Mouse (Mus musculus) limb, embryonic 11.5 days (tissue): ENCODE measurements around the gene Col6a2. TPM values are rescaled to one million over a fixed set of nuclear protein-coding genes. Genes with fewer than 3 reads are reported as not detected.
A peak's percentile ranks its signal among the peaks of the same experiment; 100 is the strongest.

Experiments
- ATAC-seq: fragments of 200-750 bp; cut with Nextera tagmentation; 2 replicates; pipeline ENCODE4 v1.8.0; 2017; ENCODE audit warnings: low read depth; ENCODE audit not compliant: insufficient number of reproducible peaks, low FRiP score, low TSS enrichment
- DNase-seq: peaks from one replicate; pipeline ENCODE4 v3.0.0-alpha.2; 2015; ENCODE audit warnings: low spot score
- H3K27ac ChIP-seq: fragments of 300-500 bp; sonication (generic); replicated peaks from 2 replicates; pipeline ENCODE4 v1.5.1; 2014; ENCODE audit warnings: low read depth, mild to moderate bottlenecking, low read length
- H3K27me3 ChIP-seq: fragments of 300-500 bp; sonication (generic); 2 replicates; pipeline ENCODE4 v1.6.1; 2014; ENCODE audit warnings: mild to moderate bottlenecking, low read length, mixed read lengths; ENCODE audit not compliant: control insufficient read depth, insufficient read depth
- H3K36me3 ChIP-seq: fragments of 300-500 bp; sonication (generic); 2 replicates; pipeline ENCODE4 v1.6.1; 2014; ENCODE audit warnings: mild to moderate bottlenecking, low read length, moderate library complexity, mixed read lengths; ENCODE audit not compliant: control insufficient read depth, insufficient read depth
- H3K4me1 ChIP-seq: fragments of 300-500 bp; sonication (generic); 2 replicates; pipeline ENCODE4 v1.6.1; 2014; ENCODE audit warnings: low read length, mixed read lengths; ENCODE audit not compliant: control insufficient read depth, insufficient read depth
- H3K4me2 ChIP-seq: fragments of 300-500 bp; sonication (generic); 2 replicates; pipeline ENCODE4 v1.6.1; 2014; ENCODE audit warnings: low read depth, mild to moderate bottlenecking, moderate library complexity; ENCODE audit not compliant: severe bottlenecking
- H3K4me3 ChIP-seq: fragments of 300-500 bp; sonication (generic); 2 replicates; pipeline ENCODE4 v1.5.1; 2014; ENCODE audit warnings: low read depth, low read length
- H3K9ac ChIP-seq: fragments of 300-500 bp; sonication (generic); 2 replicates; pipeline ENCODE4 v1.6.1; 2014; ENCODE audit warnings: mild to moderate bottlenecking, low read length
- H3K9me3 ChIP-seq: fragments of 300-500 bp; sonication (generic); 2 replicates; pipeline ENCODE4 v1.6.1; 2016; ENCODE audit warnings: low read length; ENCODE audit not compliant: control insufficient read depth
- WGBS: fragments of 180-500 bp; shearing (Covaris S2); extraction: QIAGEN DNeasy Blood & Tissue Kit; methylation state at CpG from one replicate; pipeline ENCODE4 v1.1.7; 2014; 5-methylcytosine and 5-hydroxymethylcytosine counted together
- polyA plus RNA-seq: library from polyadenylated mRNA; unstranded; fragments of >200 nt; fragmentation: Nextera tagmentation; extraction: Ambion mirVana; gene quantifications from 2 replicates; pipeline ENCODE4 v1.2.1, GENCODE M21; 2014

The Col6a2 gene
- polyA plus RNA-seq, 1 experiment from 2014 or later: 10.1 TPM

DNA sequence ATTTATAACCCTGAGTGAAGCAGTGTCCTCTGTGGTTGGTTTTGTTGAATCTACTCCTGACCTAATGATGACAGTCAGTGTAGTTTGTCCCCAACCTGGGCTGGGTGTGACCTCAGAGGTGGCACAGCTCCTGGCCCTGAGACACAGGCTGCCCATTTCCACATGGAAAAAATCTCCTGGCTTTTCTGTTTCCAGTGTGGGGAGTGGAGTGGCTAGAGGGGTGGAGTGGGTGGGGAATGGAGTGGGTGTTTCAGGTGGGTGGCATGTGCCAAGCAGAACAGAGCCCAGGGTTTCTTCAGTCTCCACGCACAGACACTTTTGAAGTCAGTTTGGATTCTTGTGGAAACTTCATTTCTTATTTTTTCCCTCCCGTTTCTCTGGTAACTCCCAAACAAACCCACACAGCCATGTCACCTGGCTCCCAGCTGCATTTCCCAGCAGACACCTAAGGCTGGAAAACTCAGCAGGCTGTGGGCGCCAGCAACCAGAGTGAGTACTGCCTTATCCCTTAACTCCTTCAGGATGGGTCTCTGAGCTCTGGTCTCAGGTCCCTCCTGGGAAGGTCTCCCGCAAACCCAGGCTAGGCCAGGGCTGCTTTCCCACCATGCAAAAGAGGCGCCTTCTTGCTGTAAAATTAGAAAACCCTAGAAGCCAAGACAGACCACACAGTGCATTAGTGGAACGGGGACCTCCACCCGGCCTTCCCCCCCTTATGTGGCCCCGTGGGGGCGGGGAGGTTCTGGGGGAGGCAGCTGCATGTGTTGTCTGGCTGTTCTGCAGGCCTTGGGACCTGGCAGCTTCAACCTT is 19.4 kb upstream of the Col6a2 start:
- no peak overlapping the region; the same call in 1 of the 2 replicates for H3K27ac ChIP-seq
- no peak overlapping the region for H3K4me2 ChIP-seq
- peak; percentile 16 for DNase-seq
- H3K4me3 ChIP-seq: no peak overlapping the region
- no peak for ATAC-seq
- H3K9ac ChIP-seq: no peak overlapping the region
- no peaks in the 10 kb centered on the region for H3K36me3 ChIP-seq
- H3K27me3 ChIP-seq: no peaks in the 10 kb centered on the region
- no peaks in the 10 kb centered on the region for H3K4me1 ChIP-seq
- H3K9me3 ChIP-seq: no peaks in the 10 kb centered on the region
- WGBS: 75% methylated on average over 9 of the region's 9 CpGs

DNA sequence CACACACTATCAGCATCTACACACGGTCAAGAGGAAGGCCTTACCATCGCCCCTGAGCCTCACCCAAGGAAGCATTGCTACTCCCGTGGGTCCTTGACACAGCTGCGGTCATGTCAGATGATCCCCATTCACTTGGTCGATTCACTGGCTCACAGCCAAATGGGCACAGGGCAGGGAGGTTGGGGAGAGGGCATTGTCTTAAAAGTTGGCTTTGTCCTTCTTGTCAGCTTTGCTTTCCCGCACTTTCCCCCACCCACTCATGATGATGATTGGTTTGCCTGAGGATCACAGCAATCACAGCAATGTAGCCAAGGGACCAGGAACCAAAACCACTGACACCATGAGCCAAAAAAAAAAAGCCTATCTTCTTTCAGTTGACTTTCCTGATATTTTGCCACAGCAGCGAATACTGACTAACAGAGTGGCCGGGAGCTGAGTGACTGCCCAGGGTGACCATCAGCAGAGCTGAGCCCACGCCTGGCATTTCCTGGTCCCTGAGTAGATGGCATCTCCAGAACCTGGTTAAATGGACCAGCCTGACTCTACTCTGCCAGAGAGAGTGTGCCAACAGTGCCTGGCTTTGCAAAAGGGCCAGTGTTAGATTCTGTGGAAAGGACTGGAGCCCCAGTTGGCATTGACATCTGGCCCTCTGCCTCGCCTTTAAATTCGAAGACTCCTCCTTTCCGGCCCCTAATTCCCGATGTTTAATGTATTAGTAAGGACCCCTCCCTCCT is 18.6 kb upstream of the Col6a2 start:
- H3K36me3 ChIP-seq: no peaks in the 10 kb centered on the region
- 91% methylated on average over 13 of the region's 13 CpGs for WGBS
- no peak overlapping the region for H3K4me2 ChIP-seq
- no peak overlapping the region for H3K4me3 ChIP-seq
- H3K27ac ChIP-seq: no peak overlapping the region
- H3K9me3 ChIP-seq: no peaks in the 10 kb centered on the region
- H3K9ac ChIP-seq: no peak overlapping the region
- no peaks in the 10 kb centered on the region for H3K27me3 ChIP-seq
- no peak for ATAC-seq
- H3K4me1 ChIP-seq: no peaks in the 10 kb centered on the region
- peak; percentile 16 for DNase-seq

DNA sequence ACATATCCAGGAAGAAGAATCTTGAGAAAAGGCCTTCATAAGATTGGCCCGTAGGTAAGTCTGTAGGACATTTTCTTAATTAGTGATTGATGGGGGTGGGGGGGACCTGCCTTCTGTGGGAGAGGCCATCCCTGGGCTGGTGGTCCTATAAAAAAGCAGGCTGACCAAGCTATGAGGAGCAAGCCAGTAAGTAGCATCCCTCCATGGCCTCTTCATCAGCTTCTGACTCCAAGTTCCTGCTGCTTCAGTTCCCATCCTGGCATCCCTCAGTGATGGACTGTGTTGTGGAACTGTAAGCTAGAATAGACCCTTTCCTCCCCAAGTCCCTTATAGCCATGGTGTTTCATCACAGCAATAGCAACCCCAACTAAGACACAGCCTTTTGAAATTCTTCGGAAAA is 16.5 kb upstream of the Col6a2 start:
- no peak overlapping the region for H3K4me3 ChIP-seq
- H3K4me2 ChIP-seq: no peak overlapping the region
- H3K27me3 ChIP-seq: no peaks in the 10 kb centered on the region
- ATAC-seq (no peak), DNase-seq (no peak)
- 98% methylated on average over 2 of the region's 2 CpGs for WGBS
- no peak overlapping the region for H3K9ac ChIP-seq
- no peaks in the 10 kb centered on the region for H3K9me3 ChIP-seq
- no peaks in the 10 kb centered on the region for H3K36me3 ChIP-seq
- no peak overlapping the region for H3K27ac ChIP-seq
- H3K4me1 ChIP-seq: peaks cover 9% of the 10 kb centered on the region

DNA sequence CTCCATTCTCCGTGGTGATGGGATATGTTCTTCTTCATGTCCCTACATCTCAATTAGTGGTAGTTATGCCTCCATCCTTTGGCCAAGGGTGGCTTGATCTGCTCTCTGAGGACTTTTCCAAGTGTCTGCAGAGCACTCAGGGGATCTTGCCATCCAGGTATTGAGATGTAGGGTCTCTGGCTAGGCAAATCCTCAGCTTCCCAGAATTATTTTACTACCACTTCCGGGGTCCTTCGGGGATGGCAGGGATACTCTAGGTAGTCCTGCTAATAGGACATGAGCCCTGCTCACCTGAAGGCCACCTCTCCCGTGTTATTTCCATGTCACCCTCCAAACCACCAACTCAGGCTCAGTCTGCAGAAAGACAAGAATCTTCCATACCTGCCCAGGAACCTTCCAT is 13.2 kb upstream of the Col6a2 start:
- no peak overlapping the region for H3K9ac ChIP-seq
- no peaks in the 10 kb centered on the region for H3K27me3 ChIP-seq
- DNase-seq (no peak), ATAC-seq (no peak)
- no peak overlapping the region for H3K4me3 ChIP-seq
- H3K9me3 ChIP-seq: no peaks in the 10 kb centered on the region
- no peaks in the 10 kb centered on the region for H3K36me3 ChIP-seq
- no peak overlapping the region for H3K4me2 ChIP-seq
- 85% methylated on average over 4 of the region's 4 CpGs for WGBS
- 0 out of 2 replicates have a peak overlapping the region, but pooled peaks have one; percentile 0 for H3K27ac ChIP-seq
- H3K4me1 ChIP-seq: peaks cover 18% of the 10 kb centered on the region

DNA sequence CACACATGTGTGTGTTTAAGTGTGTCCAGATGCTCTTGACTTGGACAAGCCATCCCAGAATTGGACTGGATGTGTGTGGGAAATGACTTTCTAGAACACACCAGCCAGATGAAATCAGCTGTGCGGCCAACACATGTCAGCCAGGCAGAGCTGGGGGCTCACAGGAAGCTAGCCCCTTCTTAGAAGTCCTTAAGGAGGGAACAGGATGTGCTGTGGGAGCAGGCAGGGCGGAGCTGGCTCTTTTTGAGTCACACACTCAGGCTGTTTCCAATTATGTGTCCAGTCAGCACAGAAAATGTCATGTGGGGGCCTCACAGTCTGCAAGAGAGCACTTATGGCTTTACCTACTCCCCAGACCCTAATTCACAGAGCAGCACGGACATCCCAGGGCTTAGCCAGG is 12.6 kb upstream of the Col6a2 start:
- peak; percentile 72 for DNase-seq
- Histone ChIP-seq H3K4me2 (no peak overlapping the region), H3K36me3 (no peaks in the 10 kb centered on the region), H3K4me1 (peaks cover 18% of the 10 kb centered on the region), H3K9ac (no peak overlapping the region), H3K4me3 (no peak overlapping the region), H3K9me3 (no peaks in the 10 kb centered on the region), H3K27me3 (no peaks in the 10 kb centered on the region), H3K27ac (0 out of 2 replicates have a peak overlapping the region, but pooled peaks have one; percentile 0)
- ATAC-seq: peak; percentile 38; the same call in 1 of the 2 replicates
- WGBS: 11% methylated on average over 3 of the region's 3 CpGs

DNA sequence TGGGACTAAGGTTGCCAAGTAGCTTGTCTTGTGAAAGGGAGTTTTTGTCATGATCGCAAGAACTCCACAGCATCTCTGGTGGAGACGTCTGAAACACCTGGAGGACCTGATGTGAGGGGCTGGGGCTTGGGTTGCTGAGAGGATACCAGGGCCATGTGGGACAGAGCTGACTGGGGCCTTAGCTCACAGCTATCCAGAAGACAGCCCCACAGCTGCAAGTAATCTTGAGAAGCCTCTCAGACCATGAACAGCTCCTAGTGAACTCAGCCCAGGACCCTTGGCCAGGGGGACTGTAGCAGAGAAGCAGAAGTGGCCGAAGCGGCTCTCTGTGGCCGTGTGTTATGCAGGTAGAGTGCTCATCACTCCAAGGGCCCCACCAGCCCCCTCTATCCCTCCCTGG is 11.2 kb upstream of the Col6a2 start:
- Histone ChIP-seq H3K4me3 (no peak overlapping the region), H3K9me3 (no peaks in the 10 kb centered on the region), H3K27ac (peak overlapping the region; percentile 49), H3K4me2 (no peak overlapping the region), H3K9ac (no peak overlapping the region), H3K4me1 (peaks cover 18% of the 10 kb centered on the region), H3K27me3 (no peaks in the 10 kb centered on the region), H3K36me3 (no peaks in the 10 kb centered on the region)
- no peak for DNase-seq
- WGBS: 75% methylated on average over 5 of the region's 5 CpGs
- no peak for ATAC-seq

DNA sequence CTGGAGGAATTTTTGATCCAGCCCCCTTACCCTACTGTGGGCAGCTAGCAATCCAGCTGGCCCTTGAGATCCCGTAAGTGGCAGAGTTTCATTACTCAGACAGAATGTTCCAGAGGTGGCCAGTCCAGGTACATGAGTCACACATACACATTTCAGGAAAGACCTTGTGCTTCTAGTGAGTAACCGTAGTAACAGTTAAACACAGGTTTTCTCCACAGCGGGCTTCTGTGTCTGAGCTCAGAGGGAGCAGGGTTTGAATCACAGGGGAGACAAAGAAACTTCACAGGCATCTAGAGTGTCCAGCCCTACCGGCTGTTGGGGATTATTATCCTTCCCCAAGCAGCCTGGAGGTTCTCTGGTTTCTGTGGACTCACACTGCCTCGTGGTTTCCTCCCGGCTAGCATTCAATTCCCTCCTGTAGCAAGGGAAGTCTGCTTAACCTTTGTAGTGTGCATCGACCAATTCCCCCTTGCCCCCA is 10.7 kb upstream of the Col6a2 start:
- Histone ChIP-seq H3K27ac (peak overlapping the region; percentile 49), H3K4me1 (peaks cover 18% of the 10 kb centered on the region), H3K9ac (no peak overlapping the region), H3K9me3 (no peaks in the 10 kb centered on the region), H3K27me3 (no peaks in the 10 kb centered on the region), H3K36me3 (no peaks in the 10 kb centered on the region), H3K4me2 (no peak overlapping the region), H3K4me3 (no peak overlapping the region)
- DNase-seq: no peak
- peak; percentile 32; the same call in 1 of the 2 replicates for ATAC-seq
- WGBS: 57% methylated on average over 7 of the region's 7 CpGs

DNA sequence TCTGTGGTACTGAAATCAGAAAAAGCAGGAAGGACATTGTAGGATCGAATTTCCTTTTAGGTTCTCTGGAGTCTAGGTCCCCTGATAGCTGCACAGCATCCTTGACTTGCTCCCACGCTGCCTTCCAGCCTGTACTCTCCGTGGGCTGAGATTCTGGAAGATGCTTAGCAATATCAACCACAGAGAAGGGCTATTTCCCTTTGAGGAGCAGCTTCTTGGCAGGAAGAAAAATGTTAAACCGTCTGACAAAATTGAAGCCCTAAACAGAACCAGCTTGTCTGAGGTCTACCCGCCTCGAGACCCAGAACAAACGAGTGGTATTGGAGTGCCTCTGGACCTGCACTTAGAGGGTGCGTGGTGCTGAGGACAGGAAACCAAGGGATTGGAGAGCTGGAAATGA is 9.2 kb upstream of the Col6a2 start:
- 60% methylated on average over 8 of the region's 8 CpGs for WGBS

More for the DNA sequence above, 9.2 kb upstream of the Col6a2 start:
- Histone ChIP-seq H3K4me3 (no peak overlapping the region), H3K36me3 (no peaks in the 10 kb centered on the region), H3K27ac (0 out of 2 replicates have a peak overlapping the region, but pooled peaks have one; percentile 42), H3K9me3 (no peaks in the 10 kb centered on the region), H3K4me1 (peaks cover 18% of the 10 kb centered on the region), H3K4me2 (no peak overlapping the region), H3K9ac (no peak overlapping the region), H3K27me3 (no peaks in the 10 kb centered on the region)
- no peak for ATAC-seq
- no peak for DNase-seq
